Mouse (Mus musculus) embryonic facial prominence, embryonic 11.5 days (tissue): ENCODE results near the gene Saa2. TPM values are rescaled to one million over a fixed set of nuclear protein-coding genes. Genes with fewer than 3 reads are reported as not detected.

Experiments used
- ATAC-seq: fragments of 200-750 bp; cut with Nextera tagmentation; replicated peaks from 2 replicates; pipeline ENCODE4 v1.8.0; 2017; ENCODE audit warnings: low read depth; ENCODE audit not compliant: insufficient number of reproducible peaks, low FRiP score, low TSS enrichment
- DNase-seq: peaks from one replicate; pipeline ENCODE4 v3.0.0-alpha.2; 2015; ENCODE audit warnings: low spot score
- H3K27ac ChIP-seq: fragments of 300-500 bp; sonication (generic); replicated peaks from 2 replicates; pipeline ENCODE4 v1.5.1; 2014; ENCODE audit warnings: mild to moderate bottlenecking, low read depth, low read length, control low read depth
- H3K27me3 ChIP-seq: fragments of 300-500 bp; sonication (generic); 2 replicates; pipeline ENCODE4 v1.6.1; 2014; ENCODE audit warnings: mild to moderate bottlenecking, low read length, moderate library complexity, mixed read lengths; ENCODE audit not compliant: control insufficient read depth, insufficient read depth
- H3K36me3 ChIP-seq: fragments of 300-500 bp; sonication (generic); replicated peaks from 2 replicates; pipeline ENCODE4 v1.6.1; 2014; ENCODE audit warnings: low read depth, mild to moderate bottlenecking, low read length, moderate library complexity, mixed read lengths; ENCODE audit not compliant: control insufficient read depth, insufficient read depth
- H3K4me1 ChIP-seq: fragments of 300-500 bp; sonication (generic); 2 replicates; pipeline ENCODE4 v1.6.1; 2014; ENCODE audit warnings: low read length, mixed read lengths; ENCODE audit not compliant: control insufficient read depth, insufficient read depth
- H3K4me2 ChIP-seq: fragments of 300-500 bp; sonication (generic); 2 replicates; pipeline ENCODE4 v1.6.1; 2014; ENCODE audit warnings: low read depth, mild to moderate bottlenecking, control low read depth, low read length, moderate library complexity
- H3K4me3 ChIP-seq: fragments of 300-500 bp; sonication (generic); 2 replicates; pipeline ENCODE4 v1.5.1; 2014; ENCODE audit warnings: low read depth, low read length, control low read depth
- H3K9ac ChIP-seq: fragments of 300-500 bp; sonication (generic); replicated peaks from 2 replicates; pipeline ENCODE4 v1.6.1; 2014; ENCODE audit warnings: mild to moderate bottlenecking, control low read depth, low read length
- H3K9me3 ChIP-seq: fragments of 300-500 bp; sonication (generic); replicated peaks from 2 replicates; pipeline ENCODE4 v1.6.1; 2016; ENCODE audit warnings: mild to moderate bottlenecking, low read length, inconsistent platforms, mixed read lengths; ENCODE audit not compliant: control insufficient read depth
- WGBS: fragments of 180-500 bp; shearing (Covaris S2); extraction: QIAGEN DNeasy Blood & Tissue Kit; methylation state at CpG from one replicate; pipeline ENCODE4 v1.1.7; 2014; 5-methylcytosine and 5-hydroxymethylcytosine counted together
- polyA plus RNA-seq: library from polyadenylated mRNA; unstranded; fragments of >200 nt; fragmentation: Nextera tagmentation; extraction: Ambion mirVana; gene quantifications from 2 replicates; pipeline ENCODE4 v1.2.1, GENCODE M21; 2014

Gene Saa2
- polyA plus RNA-seq, 1 experiment from 2014 or later: 1.4 TPM

DNA sequence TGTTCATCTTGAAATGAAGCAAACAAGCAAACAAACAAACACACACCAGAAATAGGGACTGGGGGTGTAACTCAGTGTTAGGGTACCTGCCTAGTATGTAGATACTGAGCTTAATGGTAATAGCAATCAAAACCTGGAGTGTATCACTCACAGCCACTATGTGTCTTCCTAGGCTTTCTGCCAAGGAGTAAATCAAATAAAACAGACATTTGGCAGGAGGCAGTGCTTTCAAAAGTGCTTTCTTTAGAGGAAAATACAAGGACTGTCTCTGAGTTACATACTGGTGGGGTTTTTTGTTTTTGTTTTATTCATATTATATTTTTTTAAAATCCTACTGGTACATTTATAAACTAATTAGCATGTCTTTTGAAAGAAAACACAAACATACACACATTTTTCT lies 15.8 kb downstream of the Saa2 start:
- no peaks in the 10 kb centered on the region for H3K27me3 ChIP-seq
- no peak overlapping the region for H3K4me2 ChIP-seq
- ATAC-seq (no peak), DNase-seq (no peak)
- no peaks in the 10 kb centered on the region for H3K4me1 ChIP-seq
- H3K36me3 ChIP-seq: no peaks in the 10 kb centered on the region; the same call in none of the 2 replicates
- no peak overlapping the region for H3K4me3 ChIP-seq
- no peaks in the 10 kb centered on the region for H3K9me3 ChIP-seq
- H3K27ac ChIP-seq: no peak overlapping the region
- no peak overlapping the region for H3K9ac ChIP-seq

DNA sequence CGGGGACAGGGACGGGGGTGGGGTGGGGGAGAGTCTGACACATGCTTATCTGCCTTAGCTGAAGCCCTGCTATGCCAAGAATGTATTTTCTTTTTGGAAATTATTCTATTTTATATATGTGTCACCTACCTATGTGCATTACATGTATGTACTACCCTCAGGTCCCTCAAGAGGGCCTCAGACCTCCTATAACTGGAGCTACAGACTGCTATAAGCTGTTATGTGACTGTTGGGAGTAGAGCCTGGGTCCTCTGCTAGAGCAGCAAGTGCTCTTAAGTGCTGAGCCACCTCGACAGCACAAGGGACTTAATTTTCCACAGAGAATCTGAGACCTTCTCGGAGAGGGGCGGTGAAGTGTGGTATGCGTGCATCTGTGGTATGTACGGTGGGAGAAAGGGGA lies 16.9 kb downstream of the Saa2 start:
- 98% methylated on average over 7 of the region's 7 CpGs for WGBS
- Histone ChIP-seq H3K4me2 (no peak overlapping the region), H3K9me3 (no peaks in the 10 kb centered on the region), H3K27ac (no peak overlapping the region), H3K9ac (no peak overlapping the region), H3K4me3 (no peak overlapping the region), H3K4me1 (no peaks in the 10 kb centered on the region), H3K36me3 (no peaks in the 10 kb centered on the region; the same call in none of the 2 replicates), H3K27me3 (no peaks in the 10 kb centered on the region)
- ATAC-seq (no peak), DNase-seq (no peak)

DNA sequence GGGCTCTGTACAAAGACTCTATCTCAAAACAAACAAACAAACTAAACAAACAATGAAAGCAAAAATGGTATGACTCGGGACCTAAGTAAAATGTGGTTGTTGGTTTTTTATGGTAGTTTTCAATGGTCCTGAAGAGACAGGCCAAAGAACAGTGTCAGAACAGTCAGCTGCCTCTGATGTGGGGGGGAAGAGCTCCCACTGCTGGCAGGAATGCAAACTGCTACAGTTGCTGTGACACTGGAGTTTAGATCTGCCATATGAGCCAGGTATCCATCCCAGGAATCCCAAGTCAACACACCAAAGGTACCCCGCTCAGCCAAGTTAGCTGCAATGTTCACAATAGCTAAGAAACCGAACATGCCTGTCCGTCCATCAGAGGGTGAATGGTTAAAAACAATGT lies 19.1 kb downstream of the Saa2 start:
- H3K27me3 ChIP-seq: no peaks in the 10 kb centered on the region
- ATAC-seq (no peak; the same call in 1 of the 2 replicates), DNase-seq (peak; percentile 79)
- no peak overlapping the region for H3K27ac ChIP-seq
- WGBS: 64% methylated on average over 4 of the region's 4 CpGs
- H3K4me3 ChIP-seq: no peak overlapping the region
- no peaks in the 10 kb centered on the region for H3K4me1 ChIP-seq
- no peak overlapping the region for H3K9ac ChIP-seq
- H3K36me3 ChIP-seq: no peaks in the 10 kb centered on the region; the same call in none of the 2 replicates
- H3K4me2 ChIP-seq: no peak overlapping the region
- H3K9me3 ChIP-seq: no peaks in the 10 kb centered on the region

DNA sequence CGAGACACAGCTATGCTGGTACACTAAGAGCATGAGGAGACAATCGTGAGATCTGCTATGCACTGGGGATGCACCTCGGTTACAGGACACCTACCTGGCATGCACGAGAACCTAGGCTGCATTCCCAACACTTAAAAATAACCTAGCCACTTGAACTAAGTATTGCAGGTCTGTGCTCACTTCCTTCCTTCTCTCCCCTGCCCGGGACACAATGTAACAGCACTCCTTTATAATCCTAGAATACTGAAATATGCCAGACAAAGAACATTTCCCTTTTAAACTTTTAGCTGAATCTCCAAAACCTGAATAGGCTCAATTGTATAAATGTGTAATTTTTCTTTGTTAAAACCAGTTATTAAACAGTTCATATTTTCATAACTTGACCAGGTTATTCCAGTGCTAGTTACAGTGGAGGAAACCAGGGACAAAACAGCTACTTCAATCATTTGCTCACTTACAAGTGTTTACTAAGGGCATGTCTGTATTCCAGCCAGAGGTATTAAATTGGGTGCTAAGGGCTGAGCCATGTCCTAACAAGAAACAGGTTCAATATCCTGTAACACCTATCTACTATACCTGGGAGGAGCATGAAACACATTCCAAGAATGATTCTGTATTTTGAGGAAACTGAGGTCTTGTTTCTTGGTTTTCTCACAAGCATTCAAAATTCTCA lies 37.7 kb downstream of the Saa2 start:
- Histone ChIP-seq H3K9ac (no peak overlapping the region), H3K27me3 (no peaks in the 10 kb centered on the region), H3K4me2 (no peak overlapping the region), H3K9me3 (no peaks in the 10 kb centered on the region), H3K36me3 (no peaks in the 10 kb centered on the region), H3K4me1 (no peaks in the 10 kb centered on the region), H3K4me3 (no peak overlapping the region), H3K27ac (no peak overlapping the region)
- ATAC-seq: no peak
- DNase-seq: no peak
- WGBS: 80% methylated on average over 5 of the region's 5 CpGs

DNA sequence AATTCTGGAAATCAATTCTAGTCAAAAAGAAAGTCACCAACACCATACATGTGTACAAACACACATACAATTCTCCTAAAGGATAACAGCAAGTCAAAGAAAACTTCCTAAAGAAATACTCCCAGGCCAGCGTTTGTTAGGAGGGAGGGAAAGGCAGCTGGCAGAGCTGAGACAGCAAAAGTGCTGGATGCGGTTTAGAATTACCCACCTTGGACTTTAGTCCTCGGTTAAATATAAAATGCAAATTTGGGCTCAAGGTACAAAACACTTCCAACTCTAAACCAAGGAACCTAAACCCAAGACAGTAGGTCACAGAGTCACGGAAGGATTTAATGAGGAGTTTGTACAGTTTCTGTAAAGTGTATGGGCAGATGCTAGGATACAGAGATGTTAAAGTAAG lies 42.3 kb downstream of the Saa2 start:
- no peak for ATAC-seq
- H3K4me2 ChIP-seq: no peak overlapping the region
- WGBS: 88% methylated on average over 4 of the region's 4 CpGs
- H3K9ac ChIP-seq: no peak overlapping the region
- H3K27ac ChIP-seq: no peak overlapping the region
- H3K4me1 ChIP-seq: no peaks in the 10 kb centered on the region; the same call in 1 of the 2 replicates
- no peaks in the 10 kb centered on the region for H3K27me3 ChIP-seq
- H3K4me3 ChIP-seq: no peak overlapping the region
- no peaks in the 10 kb centered on the region for H3K9me3 ChIP-seq
- no peak for DNase-seq
- no peaks in the 10 kb centered on the region for H3K36me3 ChIP-seq

DNA sequence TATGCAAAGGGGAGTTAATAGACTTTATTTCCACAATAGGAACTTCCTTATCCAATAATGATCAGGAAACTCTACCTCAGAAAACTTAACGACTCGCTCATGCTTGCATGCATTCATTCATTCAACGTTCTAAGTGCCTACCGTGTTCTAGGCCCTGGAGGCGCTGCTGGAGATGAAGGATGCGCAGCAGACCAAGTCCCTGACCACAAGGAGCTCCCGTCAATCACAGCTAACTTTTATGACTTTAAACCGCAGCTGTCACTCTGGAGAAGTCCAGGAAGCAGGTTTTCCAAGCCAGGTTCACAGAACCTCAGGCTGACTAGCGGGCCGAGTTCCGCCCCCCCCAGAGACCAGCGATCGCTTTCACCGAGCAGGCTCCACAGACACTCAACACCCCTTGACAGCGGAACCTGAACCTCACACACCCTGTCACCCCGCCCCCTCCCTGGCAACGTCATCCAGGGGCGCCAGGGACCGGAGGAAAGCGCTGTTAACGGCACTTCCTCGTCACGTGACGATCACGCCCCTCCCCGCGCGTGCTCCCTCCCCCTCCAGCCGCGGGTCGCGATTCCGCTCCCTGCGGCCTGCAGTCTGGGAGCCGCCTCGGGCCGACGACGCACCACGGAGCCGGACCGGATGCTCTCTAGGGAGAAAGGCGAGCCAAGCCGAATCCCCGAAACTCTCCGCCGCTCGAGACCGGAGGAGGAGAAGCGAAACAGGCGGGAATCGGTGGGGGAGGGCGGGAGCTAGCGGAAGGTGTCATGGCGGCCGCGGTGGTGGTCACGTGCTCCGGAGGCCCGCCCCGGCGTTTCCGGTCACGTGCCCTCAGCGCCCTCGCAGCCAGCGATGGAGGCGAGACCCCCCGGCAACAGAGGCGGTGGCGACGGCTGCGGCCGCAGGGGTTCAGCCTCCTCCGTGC lies 44.0 kb downstream of the Saa2 start, which contains the start of the genes Hps5 and Gtf2h1:
Gene Hps5 (minus strand): TSS at position 778 of the 919 bp plus-strand sequence.
Gene Gtf2h1 (plus strand): TSS at position 817 of the 919 bp plus-strand sequence.
- under 1% methylated on average over 73 of the region's 75 CpGs for WGBS

DNA sequence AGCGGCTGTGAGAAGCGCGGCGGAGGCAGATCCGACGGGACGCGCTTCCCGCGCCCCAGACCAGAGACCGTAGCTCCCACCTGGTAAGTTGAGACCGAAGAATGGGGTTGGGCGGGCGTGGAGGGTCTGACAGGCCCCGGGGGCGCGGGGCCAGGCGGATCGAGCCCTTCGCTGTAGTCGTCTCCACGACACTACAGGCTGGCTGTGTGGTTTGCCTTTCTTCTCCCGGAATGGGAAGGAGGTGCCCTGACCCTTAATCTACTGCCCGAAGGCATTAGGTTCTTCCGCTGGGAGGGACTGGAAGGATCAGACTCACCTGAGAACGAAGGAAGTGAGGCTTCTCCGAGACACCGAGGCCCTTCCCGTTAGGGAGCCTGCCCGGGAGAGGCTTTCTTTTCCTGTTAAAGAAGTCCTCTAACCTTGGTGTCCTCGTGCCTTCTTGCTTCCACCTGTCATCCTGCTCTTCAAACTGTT lies 44.7 kb downstream of the Saa2 start:
- peak overlapping the region; percentile 93 for H3K4me3 ChIP-seq
- ATAC-seq: peak; percentile 4
- H3K4me1 ChIP-seq: no peaks in the 10 kb centered on the region; the same call in 1 of the 2 replicates
- DNase-seq: peak; percentile 2
- H3K9ac ChIP-seq: peak overlapping the region; percentile 89
- under 1% methylated on average over 31 of the region's 31 CpGs for WGBS
- no peaks in the 10 kb centered on the region for H3K36me3 ChIP-seq
- no peaks in the 10 kb centered on the region for H3K27me3 ChIP-seq
- H3K27ac ChIP-seq: no peak overlapping the region
- H3K4me2 ChIP-seq: peak overlapping the region; percentile 85
- H3K9me3 ChIP-seq: no peaks in the 10 kb centered on the region

More for the DNA sequence above, 44.0 kb downstream of the Saa2 start, which contains the start of the genes Hps5 and Gtf2h1:
- Histone ChIP-seq H3K4me1 (no peaks in the 10 kb centered on the region; the same call in 1 of the 2 replicates), H3K9me3 (no peaks in the 10 kb centered on the region), H3K9ac (peak within 1 kb of the TSS; percentile 89), H3K36me3 (no peaks in the 10 kb centered on the region), H3K4me3 (peak within 1 kb of the TSS; percentile 93), H3K27me3 (no peaks in the 10 kb centered on the region), H3K4me2 (peak within 1 kb of the TSS; percentile 85), H3K27ac (peak within 1 kb of the TSS; percentile 67)
- DNase-seq (peak; percentile 97), ATAC-seq (peak; percentile 97)
